Mouse (Mus musculus) intestine, embryonic 14.5 days (tissue): ENCODE measurements around the gene Tmem117. TPM values are rescaled to one million over a fixed set of nuclear protein-coding genes. Genes with fewer than 3 reads are reported as not detected.

Source experiments
- ATAC-seq: fragments of 200-750 bp; cut with Nextera tagmentation; replicated peaks from 2 replicates; pipeline ENCODE4 v1.8.0; 2017; ENCODE audit warnings: low read depth, moderate number of reproducible peaks, moderate TSS enrichment, moderate library complexity; ENCODE audit not compliant: low FRiP score, low TSS enrichment
- DNase-seq: peaks from one replicate; pipeline ENCODE4 v3.0.0-alpha.2; 2018; ENCODE audit warnings: low spot score
- H3K27ac ChIP-seq: fragments of 300-500 bp; sonication (generic); 2 replicates; pipeline ENCODE4 v1.5.1; 2014; ENCODE audit warnings: low read depth, mild to moderate bottlenecking, control low read depth
- H3K27me3 ChIP-seq: fragments of 300-500 bp; sonication (generic); replicated peaks from 2 replicates; pipeline ENCODE4 v1.6.1; 2014; ENCODE audit warnings: low read length, control low read depth; ENCODE audit not compliant: control insufficient read depth, insufficient read depth
- H3K36me3 ChIP-seq: fragments of 300-500 bp; sonication (generic); 2 replicates; pipeline ENCODE4 v1.6.1; 2014; ENCODE audit warnings: low read length, control low read depth; ENCODE audit not compliant: control insufficient read depth, insufficient read depth
- H3K4me1 ChIP-seq: fragments of 300-500 bp; sonication (generic); replicated peaks from 2 replicates; pipeline ENCODE4 v1.6.1; 2014; ENCODE audit warnings: low read length, control low read depth, mixed read lengths; ENCODE audit not compliant: control insufficient read depth, insufficient read depth
- H3K4me2 ChIP-seq: fragments of 300-500 bp; sonication (generic); 2 replicates; pipeline ENCODE4 v1.6.1; 2014; ENCODE audit warnings: low read length
- H3K4me3 ChIP-seq: fragments of 300-500 bp; sonication (generic); 2 replicates; pipeline ENCODE4 v1.5.1; 2014; ENCODE audit warnings: low read depth, low read length, control low read depth, mixed read lengths
- H3K9ac ChIP-seq: fragments of 300-500 bp; sonication (generic); 2 replicates; pipeline ENCODE4 v1.6.1; 2014; ENCODE audit warnings: mild to moderate bottlenecking, low read length
- H3K9me3 ChIP-seq: fragments of 300-500 bp; sonication (generic); 2 replicates; pipeline ENCODE4 v1.6.1; 2016; ENCODE audit warnings: low read length, control low read depth; ENCODE audit not compliant: control insufficient read depth
- WGBS: fragments of 180-500 bp; shearing (Covaris S2); extraction: QIAGEN DNeasy Blood & Tissue Kit; methylation state at CpG from one replicate; pipeline ENCODE4 v1.1.7; 2014; 5-methylcytosine and 5-hydroxymethylcytosine counted together
- polyA plus RNA-seq: library from polyadenylated mRNA; unstranded; fragments of >200 nt; fragmentation: Nextera tagmentation; extraction: Ambion mirVana; gene quantifications from 2 replicates; pipeline ENCODE4 v1.2.1, GENCODE M21; 2014

The Tmem117 gene
- polyA plus RNA-seq, 1 experiment from 2014 or later: 3.1 TPM

GRCm38 (mm10) chr15:95005121-95005824, 376.2 kb downstream of the Tmem117 start:
- WGBS: 54% methylated on average over 8 of the region's 8 CpGs
- no peak overlapping the region for H3K27ac ChIP-seq

GRCm38 (mm10) chr15:95022251-95022650, 393.2 kb downstream of the Tmem117 start:
- Histone ChIP-seq H3K9me3 (no peaks in the 10 kb centered on the region), H3K4me3 (no peak overlapping the region), H3K27me3 (no peaks in the 10 kb centered on the region), H3K4me2 (no peak overlapping the region), H3K4me1 (no peaks in the 10 kb centered on the region), H3K36me3 (no peaks in the 10 kb centered on the region), H3K9ac (no peak overlapping the region), H3K27ac (no peak overlapping the region)
- 69% methylated on average over 7 of the region's 7 CpGs for WGBS
- DNase-seq: no peak
- no peak for ATAC-seq

More at GRCm38 (mm10) chr15:95005121-95005824, 376.2 kb downstream of the Tmem117 start:
- H3K36me3 ChIP-seq: no peaks in the 10 kb centered on the region
- H3K4me1 ChIP-seq: no peaks in the 10 kb centered on the region
- no peak overlapping the region for H3K4me2 ChIP-seq
- no peak overlapping the region for H3K4me3 ChIP-seq
- H3K9ac ChIP-seq: no peak overlapping the region
- DNase-seq: no peak
- H3K9me3 ChIP-seq: no peaks in the 10 kb centered on the region
- ATAC-seq: no peak
- no peaks in the 10 kb centered on the region for H3K27me3 ChIP-seq

GRCm38 (mm10) chr15:95024401-95024800, 395.4 kb downstream of the Tmem117 start:
- H3K27me3 ChIP-seq: no peaks in the 10 kb centered on the region
- H3K4me2 ChIP-seq: no peak overlapping the region
- 40% methylated on average over 6 of the region's 6 CpGs for WGBS
- no peak overlapping the region for H3K4me3 ChIP-seq
- no peaks in the 10 kb centered on the region for H3K4me1 ChIP-seq
- ATAC-seq (no peak), DNase-seq (no peak)
- H3K27ac ChIP-seq: no peak overlapping the region
- H3K9me3 ChIP-seq: no peaks in the 10 kb centered on the region
- no peak overlapping the region for H3K9ac ChIP-seq
- H3K36me3 ChIP-seq: no peaks in the 10 kb centered on the region

- 84% methylated on average over 13 of the region's 13 CpGs for WGBS
- Histone ChIP-seq H3K27ac (no peak overlapping the region), H3K4me1 (no peaks in the 10 kb centered on the region), H3K27me3 (no peaks in the 10 kb centered on the region), H3K4me2 (no peak overlapping the region), H3K9me3 (no peaks in the 10 kb centered on the region), H3K9ac (no peak overlapping the region), H3K36me3 (no peaks in the 10 kb centered on the region), H3K4me3 (no peak overlapping the region)
- DNase-seq: no peak
- ATAC-seq: no peak
Observed at GRCm38 (mm10) chr15:95028862-95029486, 399.9 kb downstream of the Tmem117 start.

- DNase-seq: no peak
- Histone ChIP-seq H3K4me3 (no peak overlapping the region), H3K4me1 (no peaks in the 10 kb centered on the region), H3K9ac (no peak overlapping the region), H3K36me3 (no peaks in the 10 kb centered on the region), H3K9me3 (no peaks in the 10 kb centered on the region), H3K27me3 (no peaks in the 10 kb centered on the region), H3K27ac (no peak overlapping the region), H3K4me2 (no peak overlapping the region)
- 51% methylated on average over 5 of the region's 5 CpGs for WGBS
- no peak for ATAC-seq
Observed at GRCm38 (mm10) chr15:95029487-95029875, 400.4 kb downstream of the Tmem117 start.

GRCm38 (mm10) chr15:95042437-95042836, 413.4 kb downstream of the Tmem117 start:
- Histone ChIP-seq H3K4me3 (no peak overlapping the region), H3K27me3 (no peaks in the 10 kb centered on the region)
- WGBS: 88% methylated on average over 9 of the region's 9 CpGs

GRCm38 (mm10) chr15:95044011-95044410, 415.0 kb downstream of the Tmem117 start:
- Histone ChIP-seq H3K9ac (no peak overlapping the region), H3K36me3 (no peaks in the 10 kb centered on the region), H3K27me3 (no peaks in the 10 kb centered on the region), H3K4me1 (no peaks in the 10 kb centered on the region), H3K4me2 (no peak overlapping the region), H3K27ac (no peak overlapping the region), H3K9me3 (no peaks in the 10 kb centered on the region), H3K4me3 (no peak overlapping the region)
- 79% methylated on average over 8 of the region's 8 CpGs for WGBS
- DNase-seq (no peak), ATAC-seq (no peak)

More at GRCm38 (mm10) chr15:95042437-95042836, 413.4 kb downstream of the Tmem117 start:
- no peak overlapping the region for H3K9ac ChIP-seq
- no peak for DNase-seq
- H3K27ac ChIP-seq: no peak overlapping the region
- H3K9me3 ChIP-seq: no peaks in the 10 kb centered on the region
- no peaks in the 10 kb centered on the region for H3K36me3 ChIP-seq
- ATAC-seq: no peak
- H3K4me2 ChIP-seq: no peak overlapping the region
- H3K4me1 ChIP-seq: no peaks in the 10 kb centered on the region

- no peak overlapping the region for H3K27ac ChIP-seq
Observed at GRCm38 (mm10) chr15:95047486-95047885, 418.5 kb downstream of the Tmem117 start.

More at GRCm38 (mm10) chr15:95047486-95047885, 418.5 kb downstream of the Tmem117 start:
- ATAC-seq (no peak), DNase-seq (no peak)
- Histone ChIP-seq H3K4me1 (no peaks in the 10 kb centered on the region), H3K27me3 (no peaks in the 10 kb centered on the region), H3K4me3 (no peak overlapping the region), H3K9me3 (no peaks in the 10 kb centered on the region), H3K36me3 (no peaks in the 10 kb centered on the region), H3K9ac (no peak overlapping the region), H3K4me2 (no peak overlapping the region)
- WGBS: 74% methylated on average over 2 of the region's 2 CpGs
